Mouse (Mus musculus): ENCODE results near the gene Unc13d.

Gene Unc13d

DNA sequence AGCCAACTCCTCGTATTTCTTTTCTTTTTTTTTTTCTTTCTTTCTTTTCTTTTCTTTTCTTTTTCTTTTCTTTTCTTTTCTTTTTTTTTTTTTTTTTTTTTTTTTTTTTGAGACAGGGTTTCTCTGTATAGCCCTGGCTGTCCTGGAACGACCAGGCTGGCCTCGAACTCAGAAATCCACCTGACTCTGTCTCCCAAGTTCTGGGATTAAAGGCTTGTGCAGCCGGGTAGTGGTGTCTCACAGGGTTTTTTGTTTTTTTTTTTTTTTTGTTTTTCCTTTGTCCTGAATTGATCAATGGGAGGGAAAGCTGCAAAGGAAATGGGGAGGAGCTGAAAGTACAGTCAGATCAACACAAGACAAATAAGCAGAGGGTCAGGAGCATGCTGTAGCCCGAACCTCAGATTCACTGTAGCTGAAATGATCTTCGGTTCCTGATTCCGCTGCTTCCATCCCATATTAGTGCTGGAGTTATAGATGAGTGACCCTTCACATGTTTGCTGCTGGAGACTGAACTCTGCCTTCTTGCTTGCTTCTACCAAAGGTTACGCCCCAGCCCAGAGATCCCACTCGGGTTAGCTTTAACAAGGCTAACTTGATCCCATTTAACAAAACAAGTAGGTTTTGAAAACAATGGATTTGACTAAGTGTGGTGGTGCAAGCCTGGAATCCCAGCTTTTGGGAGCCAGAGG, 49.4 kb downstream of the Unc13d start:
- POLR2A ChIA-PET = interaction anchor here (0.6 to 6.0 kb wide), 30 partner anchors 8 to 1509 kb away, joined by 3 to 71 read pairs (median 4); partner anchors contain the start of genes Galk1 (in 1 of the 4), Mrpl38 (in 1 of the 4), Recql5 (in 1 of the 4) and Sap30bp (in 1 of the 4)

DNA sequence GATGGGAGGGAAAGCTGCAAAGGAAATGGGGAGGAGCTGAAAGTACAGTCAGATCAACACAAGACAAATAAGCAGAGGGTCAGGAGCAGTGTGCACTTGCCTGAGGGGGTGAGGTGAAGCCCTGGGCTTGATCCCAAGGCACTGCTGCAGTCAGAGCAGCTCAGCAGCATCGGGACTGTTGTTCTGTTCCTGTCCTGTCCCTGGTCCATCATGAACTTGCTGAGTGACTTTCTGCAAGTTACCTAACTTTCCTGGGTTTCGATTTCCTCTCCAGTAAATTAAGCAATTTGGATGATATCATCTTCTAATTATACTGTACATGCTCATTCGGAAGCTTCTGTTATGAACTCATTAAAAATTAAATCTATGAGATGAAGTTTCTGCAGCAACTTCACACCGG, 50.0 kb downstream of the Unc13d start, which contains the start of gene H3f3b:
H3f3b (minus strand) TSS at position 207 of the 400 bp plus-strand sequence.
- CTCF ChIA-PET = no interaction called here
- POLR2A ChIA-PET = interaction anchor here in 3 of 4 experiments (0.6 to 6.0 kb wide), 16 partner anchors 8 to 798 kb away, joined by 3 to 71 read pairs (median 4); partner anchors contain the start of genes Galk1 (in 1 of the 3), Mrpl38 (in 1 of the 3) and Tsen54 (in 1 of the 3)

More for the DNA sequence above, 49.4 kb downstream of the Unc13d start:
- CTCF ChIA-PET = interaction anchor here (0.5 to 0.6 kb wide), 6 partner anchors 14 to 730 kb away, joined by 3 to 6 read pairs (median 3); no protein-coding TSS in a partner anchor

DNA sequence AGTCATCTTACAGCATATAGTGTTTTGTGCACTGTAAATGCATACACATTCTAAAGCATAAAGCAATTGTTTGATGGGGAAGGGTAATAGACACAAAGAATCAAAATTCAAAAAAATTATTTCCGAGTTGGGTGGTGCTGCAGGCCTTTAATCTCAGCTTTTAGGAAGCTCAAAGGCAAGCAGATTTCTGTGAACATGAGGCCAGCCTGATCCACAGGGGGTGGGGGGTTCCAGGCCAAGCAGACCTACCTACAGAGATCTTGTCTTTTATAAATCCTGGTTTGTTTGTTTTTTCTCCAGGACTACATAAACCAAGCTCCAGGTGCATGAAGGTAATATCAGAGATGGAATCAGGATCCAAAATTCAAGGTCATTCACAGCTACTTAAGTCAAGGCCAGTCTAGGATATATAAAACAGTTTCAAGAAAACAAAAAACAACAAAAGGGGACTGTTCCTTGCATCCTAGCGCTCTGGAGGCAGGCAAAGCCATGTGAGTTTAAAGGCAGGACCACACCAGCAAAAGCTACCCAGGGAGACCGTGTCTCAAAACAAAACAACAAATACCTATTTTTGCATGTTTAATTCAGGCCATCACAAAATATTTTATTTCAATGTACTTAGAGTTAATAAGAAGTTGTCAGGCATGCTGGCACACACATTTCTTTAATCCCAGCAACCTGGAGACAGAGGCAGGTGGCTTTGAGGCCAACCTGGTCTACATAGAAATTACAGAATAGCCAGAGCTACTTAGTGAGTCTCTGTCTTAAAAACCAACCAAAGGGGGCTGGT, 52.5 kb downstream of the Unc13d start:
- CTCF ChIA-PET = interaction anchor here in 2 of 4 experiments (0.6 to 1.8 kb wide), 18 partner anchors 13 to 1483 kb away, joined by 3 to 13 read pairs (median 4); partner anchors contain the start of genes Galk1 (in 1 of the 2), Itgb4 (in 1 of the 2), Mrpl38 (in 1 of the 2) and Slc25a19 (in 1 of the 2)
- POLR2A ChIA-PET = interaction anchor here (0.5 to 10.7 kb wide), 371 partner anchors 8 to 1703 kb away, joined by 3 to 392 read pairs (median 5); partner anchors contain the start of genes Galk1 (in 4 of the 4), Itgb4 (in 3 of the 4), Jpt1 (in 3 of the 4) and Mrpl38 (in 3 of the 4)

DNA sequence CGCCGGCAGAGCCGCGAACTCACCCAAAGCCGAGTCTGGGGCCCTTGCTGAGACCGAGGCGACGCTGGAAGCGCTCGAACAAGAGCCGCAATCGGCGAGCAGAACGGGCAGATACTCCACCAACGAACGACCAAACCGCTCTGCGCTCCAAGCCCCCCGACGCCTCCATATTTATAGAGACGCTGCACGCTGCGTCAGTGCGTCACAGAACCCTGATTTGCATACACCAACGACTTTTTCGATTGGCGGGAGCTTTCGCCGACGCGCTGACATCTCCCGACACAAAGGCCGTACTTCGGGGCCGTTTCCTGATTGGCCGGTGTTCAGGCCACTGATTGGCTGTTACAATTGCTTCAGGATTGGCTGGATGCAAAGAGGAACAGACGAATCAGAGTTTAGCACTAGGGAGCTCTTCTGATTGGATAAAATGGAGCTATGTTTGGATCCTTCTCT, 53.4 kb downstream of the Unc13d start:
- CTCF ChIA-PET = interaction anchor here in 2 of 4 experiments (0.6 to 1.8 kb wide), 18 partner anchors 12 to 1482 kb away, joined by 3 to 13 read pairs (median 4); partner anchors contain the start of genes Galk1 (in 1 of the 2), Itgb4 (in 1 of the 2), Mrpl38 (in 1 of the 2) and Slc25a19 (in 1 of the 2)
- POLR2A ChIA-PET = interaction anchor here (0.5 to 10.7 kb wide), 374 partner anchors 8 to 1702 kb away, joined by 3 to 392 read pairs (median 5); partner anchors contain the start of genes Galk1 (in 4 of the 4), Itgb4 (in 3 of the 4), Jpt1 (in 3 of the 4) and Mrpl38 (in 3 of the 4)

DNA sequence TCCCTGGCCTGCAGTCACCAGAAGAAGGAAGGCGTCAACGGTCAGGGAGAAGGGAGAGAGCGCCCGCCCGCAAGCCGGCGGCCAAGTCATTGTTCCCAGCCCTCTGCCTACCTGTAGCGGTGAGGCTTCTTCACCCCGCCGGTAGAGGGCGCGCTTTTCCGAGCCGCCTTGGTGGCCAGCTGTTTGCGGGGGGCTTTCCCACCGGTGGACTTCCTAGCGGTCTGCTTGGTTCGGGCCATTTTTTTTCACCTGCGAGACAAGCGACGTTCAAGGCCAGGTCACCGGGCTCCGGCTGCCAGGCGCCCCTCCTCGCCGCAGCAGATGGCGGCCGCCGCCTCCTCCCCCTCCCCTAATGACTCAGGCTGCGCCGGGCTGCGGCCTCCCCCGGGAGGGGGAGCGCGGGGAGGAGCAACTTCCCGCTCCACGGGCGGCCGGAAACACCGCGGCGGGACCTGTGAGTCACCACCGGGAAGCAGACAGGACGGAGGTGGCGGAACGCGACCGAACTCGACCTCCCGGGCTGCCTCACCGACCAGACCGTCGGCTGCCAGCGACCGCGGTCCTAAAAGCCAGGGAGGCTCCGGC, 53.9 kb downstream of the Unc13d start:
- ChIA-PET POLR2A (interaction anchor here (0.5 to 10.7 kb wide), 217 partner anchors 9 to 1459 kb away, joined by 3 to 392 read pairs (median 7); partner anchors contain the start of genes Galk1 (in 4 of the 4), Itgb4 (in 3 of the 4), Mrpl38 (in 3 of the 4) and Recql5 (in 3 of the 4)), CTCF (interaction anchor here in 1 of 4 experiments (0.8 to 1.8 kb wide), 10 partner anchors 12 to 392 kb away, joined by 3 to 13 read pairs (median 4); partner anchors contain the start of genes Galk1 and Mrpl38)

DNA sequence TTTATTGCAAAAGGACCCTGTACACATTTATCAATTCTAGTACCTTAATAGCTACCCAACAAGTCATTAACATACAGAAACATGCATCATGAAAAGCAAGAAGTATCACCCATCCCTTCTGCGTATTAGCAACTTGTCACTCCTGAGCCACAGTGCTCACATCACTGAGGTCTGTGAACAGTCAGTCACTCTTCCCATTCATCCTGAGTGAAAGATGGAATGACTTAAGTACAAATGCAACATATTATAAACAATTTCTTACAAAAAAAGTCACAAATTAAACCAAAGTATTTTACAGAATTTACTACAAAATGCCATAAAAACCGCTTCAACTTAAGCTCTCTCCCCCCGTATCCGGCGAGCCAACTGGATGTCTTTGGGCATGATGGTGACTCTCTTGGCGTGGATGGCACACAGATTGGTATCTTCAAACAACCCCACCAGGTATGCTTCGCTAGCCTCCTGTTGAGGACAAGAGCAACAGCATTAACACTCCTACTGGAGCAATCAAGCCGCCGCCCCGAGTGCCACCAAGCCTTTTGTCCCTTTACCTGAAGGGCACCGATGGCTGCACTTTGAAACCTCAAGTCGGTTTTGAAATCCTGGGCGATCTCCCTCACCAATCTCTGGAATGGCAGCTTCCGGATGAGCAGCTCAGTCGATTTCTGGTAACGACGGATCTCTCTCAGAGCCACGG, 54.5 kb downstream of the Unc13d start:
- ChIA-PET POLR2A (interaction anchor here (0.5 to 10.7 kb wide), 64 partner anchors 8 to 459 kb away, joined by 3 to 392 read pairs (median 14); partner anchors contain the start of genes Galk1 (in 4 of the 4), Recql5 (in 3 of the 4), Sap30bp (in 3 of the 4) and Grb2 (in 2 of the 4)), CTCF (interaction anchor here in 2 of 4 experiments (0.6 to 1.8 kb wide), 2 partner anchors 35 to 385 kb away, joined by 3 read pairs; no protein-coding TSS in a partner anchor)

DNA sequence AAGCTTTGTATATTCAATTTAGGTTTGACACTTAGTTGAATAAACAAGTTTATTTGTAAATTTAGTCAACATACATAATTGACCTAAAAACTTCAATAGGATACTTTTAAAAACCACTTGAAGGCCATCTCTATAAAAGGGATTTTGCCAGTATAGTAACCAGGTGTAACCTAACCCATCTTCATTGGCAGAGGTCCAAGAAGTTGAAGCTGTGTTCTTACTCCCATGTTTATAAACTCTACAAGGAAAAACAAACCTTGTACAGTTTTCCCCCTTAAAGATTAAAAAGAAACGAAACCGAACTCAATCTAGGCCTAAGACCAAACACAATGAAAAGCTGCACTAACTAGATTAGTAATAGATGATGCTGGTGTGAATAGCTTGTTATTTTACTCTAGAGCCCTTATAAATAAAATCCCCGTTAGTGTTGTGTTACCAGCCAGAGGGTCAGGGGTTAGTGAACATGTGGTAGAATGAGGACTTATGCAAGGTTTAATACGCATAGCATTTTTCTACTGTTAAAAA, 55.4 kb downstream of the Unc13d start:
- CTCF ChIA-PET = interaction anchor here in 1 of 4 experiments (0.5 kb wide), 1 partner anchor 424 kb away, joined by 3 read pairs; no protein-coding TSS in a partner anchor

DNA sequence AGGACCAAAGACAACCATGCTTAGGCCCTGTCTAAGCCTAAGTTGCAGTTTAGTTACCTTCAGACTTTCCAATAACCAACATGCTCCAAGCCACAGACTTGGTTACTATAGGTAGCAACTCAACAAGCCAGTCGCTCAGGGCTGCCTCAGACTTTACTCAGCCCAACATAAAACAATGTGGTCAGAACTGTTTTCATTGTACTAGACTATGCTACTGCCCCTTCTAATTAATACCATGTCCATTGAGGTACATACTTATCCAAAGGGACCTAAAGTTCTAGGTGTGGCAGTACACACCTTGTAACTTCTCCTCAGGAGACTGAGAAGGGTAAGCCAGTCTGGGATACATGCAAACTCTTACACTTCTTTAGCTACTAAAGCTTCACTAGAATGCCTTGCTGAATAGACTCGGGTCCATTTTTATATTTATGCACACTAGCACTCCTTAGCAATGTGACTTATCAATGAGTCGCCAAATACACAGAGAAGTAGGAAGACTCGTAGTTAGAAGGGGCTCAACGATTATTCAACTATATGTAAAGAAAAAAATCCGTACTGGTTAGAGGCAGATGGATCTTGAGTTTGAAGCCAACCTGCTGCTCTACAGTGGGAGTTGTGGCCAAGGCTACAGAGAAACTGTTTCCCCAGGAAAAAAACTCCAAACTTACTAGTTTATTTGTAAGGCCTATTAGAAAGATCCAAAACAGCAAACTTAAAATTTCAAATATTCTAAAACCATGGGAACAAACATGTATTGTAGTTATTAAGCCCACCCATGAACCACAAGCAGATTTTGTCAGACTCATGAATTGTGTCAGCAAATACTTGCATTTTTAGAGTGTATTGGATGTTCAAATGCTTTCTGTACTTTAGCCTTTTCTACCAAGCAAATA, 56.2 kb downstream of the Unc13d start:
- ChIA-PET CTCF (interaction anchor here (0.5 to 1.9 kb wide), 10 partner anchors 10 to 425 kb away, joined by 3 to 11 read pairs (median 5); partner anchors contain the start of gene Itgb4 (in 1 of the 4)), POLR2A (interaction anchor here (0.6 to 10.7 kb wide), 67 partner anchors 9 to 1749 kb away, joined by 3 to 392 read pairs (median 4); partner anchors contain the start of genes Galk1 (in 4 of the 4), Recql5 (in 3 of the 4), Sap30bp (in 3 of the 4) and Unk (in 3 of the 4))

More for the DNA sequence above, 55.4 kb downstream of the Unc13d start:
- POLR2A ChIA-PET = interaction anchor here (0.7 to 10.7 kb wide), 35 partner anchors 8 to 394 kb away, joined by 3 to 392 read pairs (median 4); partner anchors contain the start of genes Galk1 (in 3 of the 4), Unk (in 3 of the 4), Recql5 (in 2 of the 4) and Sap30bp (in 2 of the 4)

DNA sequence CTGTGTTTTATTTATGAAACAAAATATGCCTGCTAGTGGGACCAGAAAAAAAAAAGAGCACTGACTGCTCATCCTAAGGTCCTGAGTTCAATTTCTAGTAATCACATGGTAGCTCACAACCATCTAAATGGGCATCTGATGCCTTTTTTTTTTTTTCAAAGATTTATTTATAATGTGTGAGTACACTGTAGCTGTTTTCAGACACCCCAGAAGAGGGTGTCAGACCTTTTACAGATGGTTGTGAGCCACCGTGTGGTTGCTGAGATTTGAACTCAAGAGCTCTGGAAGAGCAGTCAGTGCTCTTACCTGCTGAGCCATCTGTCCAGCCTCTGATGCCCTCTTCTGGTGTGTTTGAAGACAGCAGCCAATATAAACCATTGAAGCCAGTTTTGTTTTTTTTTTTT, 57.2 kb downstream of the Unc13d start:
- CTCF ChIA-PET = interaction anchor here (0.6 to 2.3 kb wide), 28 partner anchors 9 to 483 kb away, joined by 3 to 11 read pairs (median 3); partner anchors contain the start of gene Itgb4 (in 1 of the 4)
- POLR2A ChIA-PET = interaction anchor here (0.6 to 10.7 kb wide), 73 partner anchors 8 to 1750 kb away, joined by 3 to 392 read pairs (median 3); partner anchors contain the start of genes Galk1 (in 4 of the 4), Unk (in 3 of the 4), Recql5 (in 2 of the 4) and Sap30bp (in 2 of the 4)

DNA sequence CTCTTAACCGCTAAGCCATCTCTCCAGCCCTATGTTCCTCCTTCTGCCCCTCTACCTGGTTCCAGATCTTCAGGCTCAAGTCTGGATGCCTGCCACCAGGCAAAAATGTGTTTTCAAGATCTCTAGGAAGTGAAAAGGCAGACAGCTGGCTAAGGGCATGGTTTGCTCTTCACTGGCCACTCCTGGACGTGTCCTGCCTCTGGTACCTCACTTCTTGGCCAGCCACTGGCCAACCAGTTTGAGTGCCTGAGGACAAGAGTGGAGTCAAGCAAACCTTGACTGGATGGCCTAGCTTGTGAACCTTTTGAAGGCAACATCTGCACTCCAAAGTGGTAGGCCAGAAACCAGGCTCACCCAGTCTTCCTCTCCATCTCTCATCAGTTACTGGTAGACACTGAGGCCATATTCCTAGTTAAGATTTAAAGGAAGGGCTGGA, 57.8 kb downstream of the Unc13d start:
- CTCF ChIA-PET = interaction anchor here (0.6 to 2.3 kb wide), 16 partner anchors 9 to 426 kb away, joined by 3 to 9 read pairs (median 3); no protein-coding TSS in a partner anchor

DNA sequence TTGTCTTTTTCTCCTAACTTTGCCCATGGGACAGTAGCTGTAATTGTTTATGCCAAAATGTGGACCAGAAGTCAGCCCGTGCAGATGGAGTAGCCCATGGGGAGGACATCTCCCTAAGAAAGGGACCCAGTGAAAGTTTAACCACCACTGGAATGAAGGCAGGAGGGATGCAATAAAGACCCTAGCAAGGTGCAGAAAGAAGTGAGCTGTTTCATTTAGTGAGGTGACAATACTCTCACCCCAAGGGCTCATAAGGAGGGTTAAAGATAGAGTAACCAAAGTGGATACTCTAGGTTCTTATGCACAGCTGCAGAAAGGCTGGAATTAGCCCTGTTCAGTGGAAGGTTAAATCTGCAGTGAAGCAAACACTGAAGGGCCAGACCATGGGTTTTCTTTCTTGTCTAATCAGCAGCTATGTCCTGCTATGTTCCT, 58.4 kb downstream of the Unc13d start:
- ChIA-PET CTCF (interaction anchor here in 3 of 4 experiments (0.8 to 2.3 kb wide), 6 partner anchors 8 to 297 kb away, joined by 3 to 8 read pairs (median 4); no protein-coding TSS in a partner anchor), POLR2A (interaction anchor here (0.6 to 10.7 kb wide), 31 partner anchors 7 to 406 kb away, joined by 3 to 392 read pairs (median 4); partner anchors contain the start of genes Galk1 (in 3 of the 4), Unk (in 2 of the 4), Fbf1 (in 1 of the 4) and Mif4gd (in 1 of the 4))

More for the DNA sequence above, 57.8 kb downstream of the Unc13d start:
- POLR2A ChIA-PET = interaction anchor here (0.6 to 10.7 kb wide), 51 partner anchors 8 to 407 kb away, joined by 3 to 392 read pairs (median 4); partner anchors contain the start of genes Galk1 (in 3 of the 4), Unk (in 3 of the 4), Fbf1 (in 1 of the 4) and Mif4gd (in 1 of the 4)

DNA sequence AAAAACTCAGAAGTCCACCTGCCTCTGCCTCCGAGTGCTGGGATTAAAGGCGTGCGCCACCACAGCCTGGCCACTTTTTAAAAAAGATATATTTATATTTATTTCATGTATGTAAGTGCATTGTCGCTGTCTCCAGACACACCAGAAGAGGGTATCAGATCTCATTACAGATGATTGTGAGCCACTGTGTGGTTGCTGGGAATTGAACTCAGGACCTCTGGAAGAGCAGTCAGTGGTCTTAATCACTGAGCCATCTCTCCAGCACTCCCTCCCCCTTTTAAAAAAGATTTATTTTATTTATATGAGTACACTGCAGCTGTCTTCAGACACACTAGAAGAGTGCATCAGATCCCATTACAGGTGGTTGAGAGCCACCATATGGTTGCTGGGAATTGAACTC, 58.9 kb downstream of the Unc13d start:
- ChIA-PET POLR2A (interaction anchor here (0.6 to 10.7 kb wide), 32 partner anchors 7 to 484 kb away, joined by 3 to 145 read pairs (median 4); partner anchors contain the start of genes Unk (in 2 of the 4), Fbf1 (in 1 of the 4), Galk1 (in 1 of the 4) and Mif4gd (in 1 of the 4)), CTCF (interaction anchor here (0.7 to 2.3 kb wide), 13 partner anchors 10 to 296 kb away, joined by 3 to 20 read pairs (median 5); partner anchors contain the start of gene Smim5 (in 2 of the 4))

DNA sequence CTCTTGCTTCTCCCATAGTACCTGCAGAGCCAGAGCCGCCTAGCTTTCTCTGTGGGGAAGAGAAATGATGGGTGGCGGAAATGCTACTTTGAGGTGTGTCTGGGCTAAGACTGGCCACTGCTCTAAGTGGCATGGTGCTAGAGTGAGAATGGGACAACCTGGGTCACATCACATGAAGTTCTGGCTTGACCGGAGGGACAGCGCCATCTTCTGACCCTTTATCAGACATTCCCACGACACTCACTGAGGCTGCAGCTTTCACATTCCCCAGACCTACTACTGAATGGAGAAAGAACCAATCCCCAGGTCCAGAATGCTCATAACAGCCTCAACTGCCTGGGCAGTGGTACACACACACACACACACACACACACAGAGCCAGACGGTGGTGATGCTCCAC, 59.7 kb downstream of the Unc13d start:
- ChIA-PET CTCF (interaction anchor here (0.5 to 2.4 kb wide), 45 partner anchors 9 to 457 kb away, joined by 3 to 21 read pairs (median 4); partner anchors contain the start of genes Smim5 (in 2 of the 4), Recql5 (in 1 of the 4) and Sap30bp (in 1 of the 4)), POLR2A (interaction anchor here (0.5 to 10.7 kb wide), 50 partner anchors 10 to 483 kb away, joined by 3 to 145 read pairs (median 4); partner anchors contain the start of genes Unk (in 2 of the 4), Mif4gd (in 1 of the 4), Mrpl38 (in 1 of the 4) and Recql5 (in 1 of the 4))

DNA sequence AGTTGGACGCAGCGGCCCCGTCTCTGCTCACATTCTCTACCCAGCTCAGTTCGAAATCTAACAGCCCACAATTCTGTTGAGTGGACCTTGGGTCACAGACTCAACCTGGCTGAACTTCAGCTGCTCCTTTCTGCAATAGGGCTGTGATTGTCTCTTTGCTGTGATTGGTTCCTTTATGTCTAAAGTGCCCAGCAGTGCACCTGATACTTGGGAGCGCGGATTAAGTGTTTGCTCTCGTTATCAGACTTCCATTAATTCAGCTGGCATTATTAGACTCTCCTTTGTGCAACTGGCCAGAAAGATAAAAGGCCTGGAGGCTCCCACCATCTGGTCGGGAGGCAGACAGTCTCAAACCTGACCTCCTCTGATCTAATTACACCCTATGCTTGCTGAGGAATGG, 62.9 kb downstream of the Unc13d start:
- ChIA-PET POLR2A (interaction anchor here in 3 of 4 experiments (0.9 to 13.1 kb wide), 9 partner anchors 8 to 307 kb away, joined by 3 to 392 read pairs (median 10); partner anchors contain the start of genes Grb2 (in 1 of the 3) and Unk (in 1 of the 3)), CTCF (interaction anchor here in 1 of 4 experiments (0.6 to 0.8 kb wide), 2 partner anchors 26 to 520 kb away, joined by 3 to 4 read pairs; no protein-coding TSS in a partner anchor)

Measured in embryonic stem cell, embryonic (primary cell).